Mouse (Mus musculus): Measurements from ENCODE around the gene Gm20765.
"Not testable (repeated sequence)": the region's sequence is repeated elsewhere in the genome, so short reads cannot be mapped to it uniquely, and the experiment has no call there.

Gene Gm20765

DNA sequence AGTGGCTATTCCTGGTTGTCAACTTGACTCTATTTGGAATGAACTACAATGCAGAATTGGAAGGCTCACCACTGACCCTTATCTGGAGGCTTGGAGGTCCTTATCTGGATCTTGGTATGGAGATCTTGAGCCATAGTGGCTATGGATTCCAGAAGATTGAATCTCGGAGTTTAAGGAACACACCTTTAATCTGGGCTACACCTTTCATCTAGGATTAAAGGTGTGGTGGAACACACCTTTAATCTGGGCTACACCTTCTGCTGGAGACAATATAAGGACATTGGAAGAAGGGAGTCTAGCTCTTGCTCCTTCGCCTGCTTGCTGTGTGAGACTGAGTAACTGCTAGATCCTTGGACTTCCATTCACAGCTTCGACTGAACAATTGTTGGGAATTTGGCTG, at the start of gene Gm20765:
Gene Gm20765 (plus strand): TSS at position 301 of the 400 bp plus-strand sequence.
- not testable (repeated sequence) for DNase-seq (ENCODE audit: low read depth)

DNA sequence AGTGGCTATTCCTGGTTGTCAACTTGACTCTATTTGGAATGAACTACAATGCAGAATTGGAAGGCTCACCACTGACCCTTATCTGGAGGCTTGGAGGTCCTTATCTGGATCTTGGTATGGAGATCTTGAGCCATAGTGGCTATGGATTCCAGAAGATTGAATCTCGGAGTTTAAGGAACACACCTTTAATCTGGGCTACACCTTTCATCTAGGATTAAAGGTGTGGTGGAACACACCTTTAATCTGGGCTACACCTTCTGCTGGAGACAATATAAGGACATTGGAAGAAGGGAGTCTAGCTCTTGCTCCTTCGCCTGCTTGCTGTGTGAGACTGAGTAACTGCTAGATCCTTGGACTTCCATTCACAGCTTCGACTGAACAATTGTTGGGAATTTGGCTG, 42.6 kb upstream of the Gm20765 start, which contains the start of gene Gm21293:
Gene Gm21293 (plus strand): TSS at position 301 of the 400 bp plus-strand sequence.
- DNase-seq (ENCODE audit: low read depth) = not testable (repeated sequence)

GRCm38 (mm10) chr10:104151197-104151596, 34.1 kb upstream of the Gm20765 start, which contains the start of gene Gm6763:
Gene Gm6763, plus strand, starts transcription at chr10:104151497.
- not testable (repeated sequence) for DNase-seq (ENCODE audit: low read depth)

DNA sequence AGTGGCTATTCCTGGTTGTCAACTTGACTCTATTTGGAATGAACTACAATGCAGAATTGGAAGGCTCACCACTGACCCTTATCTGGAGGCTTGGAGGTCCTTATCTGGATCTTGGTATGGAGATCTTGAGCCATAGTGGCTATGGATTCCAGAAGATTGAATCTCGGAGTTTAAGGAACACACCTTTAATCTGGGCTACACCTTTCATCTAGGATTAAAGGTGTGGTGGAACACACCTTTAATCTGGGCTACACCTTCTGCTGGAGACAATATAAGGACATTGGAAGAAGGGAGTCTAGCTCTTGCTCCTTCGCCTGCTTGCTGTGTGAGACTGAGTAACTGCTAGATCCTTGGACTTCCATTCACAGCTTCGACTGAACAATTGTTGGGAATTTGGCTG, 25.6 kb upstream of the Gm20765 start, which contains the start of gene Gm8764:
Gene Gm8764 (plus strand): TSS at position 301 of the 400 bp plus-strand sequence.
- DNase-seq (ENCODE audit: low read depth) = not testable (repeated sequence)

- DNase-seq (ENCODE audit: low read depth) = not testable (repeated sequence)
Measured at GRCm38 (mm10) chr10:104168215-104168614, 17.1 kb upstream of the Gm20765 start, which contains the start of gene Gm21304. Gene Gm21304, plus strand, starts transcription at chr10:104168515.

- DNase-seq (ENCODE audit: low read depth) = not testable (repeated sequence)
Measured at GRCm38 (mm10) chr10:104176724-104177123, 8.6 kb upstream of the Gm20765 start, which contains the start of gene Gm21312. Gene Gm21312, plus strand, starts transcription at chr10:104177024.

DNA sequence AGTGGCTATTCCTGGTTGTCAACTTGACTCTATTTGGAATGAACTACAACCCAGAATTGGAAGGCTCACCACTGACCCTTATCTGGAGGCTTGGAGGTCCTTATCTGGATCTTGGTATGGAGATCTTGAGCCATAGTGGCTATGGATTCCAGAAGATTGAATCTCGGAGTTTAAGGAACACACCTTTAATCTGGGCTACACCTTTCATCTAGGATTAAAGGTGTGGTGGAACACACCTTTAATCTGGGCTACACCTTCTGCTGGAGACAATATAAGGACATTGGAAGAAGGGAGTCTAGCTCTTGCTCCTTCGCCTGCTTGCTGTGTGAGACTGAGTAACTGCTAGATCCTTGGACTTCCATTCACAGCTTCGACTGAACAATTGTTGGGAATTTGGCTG, 8.4 kb downstream of the Gm20765 start, which contains the start of gene Gm4340:
Gene Gm4340 (plus strand): TSS at position 301 of the 400 bp plus-strand sequence.
- not testable (repeated sequence) for DNase-seq (ENCODE audit: low read depth)

- no peak for DNase-seq (ENCODE audit: low read depth)
Measured at GRCm38 (mm10) chr10:104209655-104210054, 24.3 kb downstream of the Gm20765 start.

- DNase-seq (ENCODE audit: low read depth) = no peak
Measured at GRCm38 (mm10) chr10:104210268-104210990, 25.1 kb downstream of the Gm20765 start.

DNA sequence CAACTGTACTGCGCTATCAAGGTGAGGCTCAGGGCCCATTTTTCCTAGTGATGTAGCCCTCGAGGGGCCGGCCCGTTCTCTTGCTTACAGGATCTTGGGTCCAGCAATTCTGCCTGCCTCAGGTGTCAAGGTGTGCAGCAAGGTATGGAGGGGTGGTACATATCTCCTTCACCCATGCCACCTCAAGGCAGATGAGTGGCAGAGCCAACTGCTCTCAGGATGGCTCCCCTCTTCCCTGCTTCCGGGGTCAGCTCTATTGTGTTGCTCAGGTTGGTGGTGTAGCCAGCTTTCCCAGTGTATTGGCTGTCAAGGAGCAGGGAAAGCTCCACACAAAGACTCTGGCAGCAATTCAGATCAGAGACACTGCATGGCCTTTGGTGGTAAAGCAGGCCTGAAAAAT, 29.2 kb downstream of the Gm20765 start:
- no peak for DNase-seq (ENCODE audit: low read depth)

GRCm38 (mm10) chr10:104220303-104221021, 35.1 kb downstream of the Gm20765 start:
- DNase-seq (ENCODE audit: low read depth) = no peak

All from c-Kit-positive CD71-negative TER-119-negative erythroid progenitor cells, embryonic 14.5 days (primary cell).